Mouse (Mus musculus) thymus, postnatal 4 days (tissue): Measurements from ENCODE around the gene Angptl2.

Experiments used
- DNase-seq: peaks from one replicate; pipeline ENCODE4 v3.0.0; 2021

Angptl2 gene

DNA sequence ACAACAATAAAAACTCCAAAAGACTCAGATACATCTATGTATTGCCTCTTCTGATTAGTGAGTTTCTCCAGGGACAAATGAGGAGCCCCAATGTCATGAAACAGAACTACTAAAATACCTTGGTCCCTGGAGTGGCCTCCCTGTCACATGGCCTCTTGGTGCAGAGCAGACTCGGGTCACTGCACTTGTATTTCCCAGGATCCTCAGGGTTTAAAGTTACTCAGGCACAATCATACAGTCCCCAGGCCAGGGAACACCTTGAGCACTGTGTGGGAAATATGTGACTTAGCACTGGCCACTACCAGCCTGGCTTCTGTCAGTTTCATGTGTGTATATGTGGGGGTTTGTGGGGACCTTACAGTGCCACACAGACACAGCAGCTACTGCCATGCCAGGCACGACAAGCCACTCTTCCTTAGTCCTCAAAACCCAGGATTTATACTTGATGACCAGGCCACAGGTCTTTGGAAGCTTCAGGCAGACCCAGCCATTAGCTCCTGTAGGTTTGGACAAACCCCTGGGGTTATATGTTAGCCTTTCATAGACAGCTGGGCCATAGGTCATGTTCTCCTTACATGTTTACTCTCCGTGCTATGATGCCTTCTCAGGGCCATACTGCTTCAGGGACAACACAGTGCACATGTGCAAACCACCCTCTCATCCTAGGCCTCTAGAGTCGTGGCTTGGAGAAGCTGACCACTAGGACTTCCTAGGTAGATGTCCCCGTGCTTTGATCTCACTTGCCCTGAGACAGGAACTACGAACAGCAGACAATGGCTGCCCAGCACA, 17.1 kb downstream of the Angptl2 start:
- DNase-seq, result no peak

DNA sequence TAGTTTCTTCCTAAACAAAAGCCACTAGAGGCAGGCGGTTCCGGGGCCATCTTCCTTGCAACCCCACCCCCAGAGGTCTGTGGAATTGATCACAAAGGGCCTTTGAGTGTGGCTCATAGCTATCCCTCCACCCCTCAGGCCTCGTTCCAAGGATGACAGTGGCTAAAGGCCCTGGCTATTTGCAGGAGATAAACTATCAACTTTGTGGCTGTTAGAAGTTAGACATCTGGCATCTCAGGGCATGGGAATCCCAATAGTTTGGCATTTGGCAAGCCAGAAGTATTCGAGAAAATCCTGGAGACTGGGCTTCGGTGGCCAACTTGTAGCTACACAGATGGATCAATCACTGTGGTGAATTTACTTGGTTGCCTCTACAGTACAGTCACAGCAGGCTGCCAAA, 18.0 kb downstream of the Angptl2 start:
- DNase-seq, result no peak

GRCm38 (mm10) chr2:33234848-33235247, 19.0 kb downstream of the Angptl2 start:
- DNase-seq, result no peak

DNA sequence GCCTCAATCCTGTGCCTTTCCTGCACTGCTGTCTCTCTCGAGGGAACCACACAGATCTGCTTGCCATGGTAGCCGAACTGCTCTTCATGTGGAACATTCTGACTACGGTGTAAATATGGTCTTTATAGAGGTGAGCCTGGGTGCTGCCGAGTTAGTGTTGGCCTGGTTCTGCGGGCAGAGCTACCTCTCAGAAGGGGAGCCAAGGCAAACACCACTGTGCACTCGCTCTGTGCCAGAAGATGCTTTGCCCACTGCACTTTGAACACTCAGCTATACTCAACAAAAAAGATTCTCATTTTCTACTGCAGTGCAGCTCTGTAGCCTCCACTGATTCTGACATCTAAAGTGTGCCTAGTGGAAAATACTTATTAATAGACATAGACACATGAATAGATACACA, 21.7 kb downstream of the Angptl2 start:
- DNase-seq, result no peak

GRCm38 (mm10) chr2:33244880-33245279, 29.0 kb downstream of the Angptl2 start:
- no peak for DNase-seq

GRCm38 (mm10) chr2:33245350-33245749, 29.5 kb downstream of the Angptl2 start:
- DNase-seq, result no peak

DNA sequence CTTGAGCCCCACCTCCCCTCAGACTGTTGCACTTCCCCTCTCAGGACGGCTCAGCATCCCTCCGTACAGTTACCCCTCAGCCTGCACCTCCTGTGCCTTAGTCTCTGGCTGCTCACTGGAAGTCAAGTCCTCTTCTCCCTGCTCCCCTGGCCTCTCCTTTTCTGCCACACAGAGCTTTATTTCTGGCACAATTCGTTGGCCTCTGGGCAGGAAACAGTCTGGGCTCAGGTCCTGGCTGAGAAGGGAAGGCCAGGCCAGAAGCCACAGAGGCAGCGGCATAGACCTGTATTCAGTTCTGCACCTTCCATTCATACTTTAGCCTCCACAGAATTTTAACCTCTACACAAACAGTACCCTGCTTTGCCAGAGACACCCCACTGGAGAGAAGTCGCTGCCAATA, 31.0 kb downstream of the Angptl2 start:
- no peak for DNase-seq

GRCm38 (mm10) chr2:33248549-33248948, 32.7 kb downstream of the Angptl2 start:
- DNase-seq, result no peak

DNA sequence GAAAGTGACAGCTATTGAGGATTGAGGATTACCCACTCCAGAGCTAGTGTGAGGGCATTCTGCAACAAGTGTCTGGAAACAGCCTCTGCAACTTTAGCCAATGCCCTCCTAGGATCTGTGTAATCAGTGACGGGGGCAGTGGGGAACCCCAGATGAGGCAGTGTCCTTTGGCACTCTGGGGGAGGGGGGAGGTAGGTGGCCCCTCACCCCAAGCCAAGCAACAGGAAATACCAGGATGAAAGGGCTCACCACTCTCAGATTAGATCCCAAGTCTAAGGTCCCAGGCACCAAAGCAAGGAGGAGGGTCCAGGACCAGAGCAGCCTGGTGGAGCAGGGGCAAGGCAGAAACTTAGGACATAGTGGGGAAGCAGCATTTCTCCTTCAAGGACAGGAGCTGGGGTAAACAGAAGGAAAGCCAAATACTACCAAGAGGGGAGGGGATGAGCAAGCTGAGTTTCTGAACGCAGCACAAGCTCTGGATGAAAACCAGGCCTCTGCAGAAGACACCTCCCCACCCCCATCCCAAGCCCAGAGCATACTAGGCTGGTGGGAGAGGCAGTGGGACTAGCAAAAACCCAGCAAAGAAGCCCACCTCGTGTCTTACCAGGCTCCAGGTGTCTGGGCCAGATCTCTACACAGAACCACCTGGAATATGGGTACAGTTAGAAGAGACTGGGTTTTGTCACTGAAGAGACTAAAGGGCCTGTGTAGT, 34.2 kb downstream of the Angptl2 start:
- DNase-seq, result no peak

DNA sequence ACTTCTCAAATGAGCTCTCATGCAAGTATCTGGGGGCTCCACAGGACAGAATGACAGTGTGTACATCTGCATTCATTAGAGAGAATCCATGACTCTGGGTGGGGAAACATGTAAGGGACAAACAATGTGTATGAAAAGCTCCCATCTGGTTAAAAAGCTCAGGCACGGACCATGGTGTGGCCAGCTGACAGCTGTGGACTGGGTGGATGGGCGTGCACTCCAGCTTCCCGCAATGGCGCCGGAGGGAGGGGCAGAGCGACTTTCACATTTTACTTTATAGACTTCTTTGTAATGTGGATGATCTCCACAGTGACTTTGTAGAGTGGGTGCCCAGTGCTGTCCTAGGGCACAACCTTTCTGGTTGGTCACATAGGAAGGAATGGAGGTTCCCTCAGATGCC, 36.9 kb downstream of the Angptl2 start:
- DNase-seq, result no peak

- DNase-seq, result no peak
Measured at GRCm38 (mm10) chr2:33253572-33254190, 37.8 kb downstream of the Angptl2 start.

GRCm38 (mm10) chr2:33254318-33254985, 38.6 kb downstream of the Angptl2 start:
- DNase-seq, result no peak

DNA sequence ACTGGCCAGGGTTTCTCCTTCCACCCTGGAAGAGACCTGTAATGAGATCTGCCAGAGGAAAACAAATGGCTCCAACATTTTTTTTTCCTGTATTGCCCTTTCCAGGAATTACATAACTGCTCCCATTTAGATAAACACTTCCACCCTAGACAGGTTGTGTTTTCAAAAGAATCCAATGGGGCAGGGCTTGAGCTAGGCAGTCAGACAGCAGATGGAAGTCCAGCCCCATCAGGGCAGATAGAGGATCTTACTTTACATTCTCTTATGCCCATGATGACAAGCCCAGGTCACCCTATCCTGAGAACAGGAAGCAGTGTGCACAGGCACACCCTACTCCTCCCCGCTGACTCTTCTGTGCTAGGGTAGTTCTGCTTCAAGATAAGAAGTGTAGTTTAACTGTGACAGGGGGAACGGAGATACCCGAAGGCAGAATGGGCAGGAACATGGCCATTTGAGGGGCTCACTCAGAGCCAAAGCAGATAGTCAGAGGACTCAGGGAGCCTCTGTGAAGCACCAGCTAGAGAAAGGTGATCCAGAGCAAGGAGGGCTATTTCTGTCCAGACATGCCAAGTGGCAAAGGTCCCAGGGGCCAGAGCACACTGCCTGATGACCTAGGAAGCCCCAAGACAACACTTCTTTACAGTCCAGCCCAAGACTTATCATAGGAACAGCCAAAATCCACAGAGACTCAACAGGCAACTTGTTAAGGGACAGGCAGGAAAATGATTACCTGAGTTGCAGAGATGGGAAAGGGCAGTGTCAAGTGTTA, 41.1 kb downstream of the Angptl2 start:
- no peak for DNase-seq

DNA sequence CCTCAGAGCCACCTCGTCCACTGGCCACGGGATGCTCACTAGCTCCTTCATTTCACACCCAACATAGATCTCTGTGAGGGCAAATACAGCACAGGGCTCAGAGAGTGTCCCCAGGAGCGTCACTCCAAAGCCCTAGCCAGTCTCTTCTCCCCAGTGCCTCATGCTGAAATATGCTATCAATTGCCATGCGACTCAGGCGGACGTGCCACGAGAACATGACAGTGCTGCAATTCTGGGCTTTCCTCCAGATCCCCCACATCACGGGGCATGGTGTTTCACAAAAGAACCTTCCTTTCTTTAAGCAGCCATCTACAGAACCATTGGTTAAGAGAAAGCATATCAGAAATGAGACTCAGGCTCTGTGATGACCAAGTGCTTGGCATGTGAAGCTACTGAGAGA, 44.9 kb downstream of the Angptl2 start:
- DNase-seq, result no peak

GRCm38 (mm10) chr2:33261475-33261874, 45.6 kb downstream of the Angptl2 start:
- DNase-seq, result no peak

- DNase-seq, result no peak
Measured at GRCm38 (mm10) chr2:33265793-33266192, 49.9 kb downstream of the Angptl2 start.

- no peak for DNase-seq
Measured at GRCm38 (mm10) chr2:33267075-33267474, 51.2 kb downstream of the Angptl2 start.

DNA sequence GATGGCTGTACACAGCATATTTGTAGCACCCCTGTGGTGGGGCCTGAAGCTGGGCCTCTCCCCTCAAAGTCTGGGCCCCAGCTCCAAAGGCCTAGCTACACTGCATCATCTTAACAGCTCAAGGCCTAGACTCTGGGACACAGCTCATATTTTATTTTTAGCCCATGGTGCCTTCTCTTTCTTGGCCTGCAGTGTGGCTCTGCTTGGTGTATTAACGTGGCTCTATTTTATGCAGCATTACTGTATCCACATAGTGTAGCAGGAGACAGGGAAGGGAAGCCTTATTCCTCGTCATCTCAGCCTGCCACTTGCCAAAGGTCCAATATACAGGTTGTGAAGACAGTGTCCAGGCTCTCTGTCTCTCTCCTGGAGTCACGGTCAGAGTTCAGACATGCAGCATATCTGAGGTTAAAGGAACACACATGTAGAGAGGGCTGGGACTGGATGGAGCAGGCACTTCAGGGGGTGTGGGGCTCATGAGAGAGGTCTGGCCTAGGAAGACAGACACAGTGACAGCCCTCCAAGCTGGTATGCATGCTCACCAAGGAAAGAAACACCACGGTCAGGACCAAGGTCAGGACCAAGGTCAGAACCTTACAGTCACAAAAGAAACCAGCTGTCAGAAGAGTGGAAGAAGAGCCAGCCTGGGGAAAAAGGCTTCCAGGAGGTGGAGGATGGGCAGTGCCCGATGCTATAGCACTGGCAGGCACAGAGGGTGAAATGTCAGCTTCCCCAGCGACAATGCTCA, 52.7 kb downstream of the Angptl2 start:
- no peak for DNase-seq

GRCm38 (mm10) chr2:33269132-33269493, 53.2 kb downstream of the Angptl2 start:
- DNase-seq, result no peak

- no peak for DNase-seq
Measured at GRCm38 (mm10) chr2:33270569-33270968, 54.7 kb downstream of the Angptl2 start.

DNA sequence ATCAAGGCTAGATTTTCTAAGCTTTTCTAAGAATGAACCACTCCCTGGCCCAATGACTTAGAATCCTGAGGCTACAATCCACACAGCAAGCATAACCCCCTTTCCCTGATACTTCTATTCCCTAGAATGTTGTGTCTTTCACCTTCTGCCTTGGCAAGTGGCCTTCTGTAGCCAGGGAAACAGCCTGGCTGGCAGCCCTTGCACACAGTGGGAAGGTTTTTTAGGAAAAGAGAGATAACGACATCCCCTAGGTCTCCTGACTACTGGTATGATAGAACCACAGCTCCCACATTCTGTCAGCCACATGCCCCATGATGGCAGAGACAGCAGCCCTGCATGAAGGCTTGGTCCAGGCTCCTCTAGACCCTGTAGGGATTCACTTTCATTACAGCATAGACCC, 55.6 kb downstream of the Angptl2 start:
- DNase-seq, result no peak
